Mouse (Mus musculus) lung, adult 18-20 months (tissue): ENCODE data around the gene Capn2.
A peak's percentile ranks its signal among the peaks of the same experiment; 100 is the strongest.

Experiments
- DNase-seq, 2 experiments: peaks; one replicate each; pipeline ENCODE4 v3.0.0; 2022; ENCODE audit warnings: mixed read lengths in 2 of 2

The Capn2 gene

DNA sequence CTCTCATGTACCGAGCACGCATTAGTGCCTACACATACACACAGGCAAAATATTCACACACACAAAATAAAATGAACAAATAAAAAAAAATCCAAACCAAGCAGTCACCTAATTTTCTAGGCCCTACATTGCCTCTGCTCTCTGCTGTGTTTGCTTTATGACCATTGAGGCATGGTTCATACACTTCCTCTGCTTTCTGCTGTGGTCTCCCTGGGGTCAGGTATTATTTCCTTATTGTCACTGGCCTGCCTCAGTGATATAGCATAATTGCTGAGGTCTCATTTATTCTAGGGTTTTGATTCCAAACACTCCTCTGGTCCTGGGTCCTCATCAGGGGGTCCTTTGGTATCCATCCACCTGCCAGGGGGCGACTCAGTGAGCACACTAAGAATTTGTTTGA, 8.2 kb upstream of the Capn2 start:
- DNase-seq = peak in 1 of 2 experiments; percentile 1

DNA sequence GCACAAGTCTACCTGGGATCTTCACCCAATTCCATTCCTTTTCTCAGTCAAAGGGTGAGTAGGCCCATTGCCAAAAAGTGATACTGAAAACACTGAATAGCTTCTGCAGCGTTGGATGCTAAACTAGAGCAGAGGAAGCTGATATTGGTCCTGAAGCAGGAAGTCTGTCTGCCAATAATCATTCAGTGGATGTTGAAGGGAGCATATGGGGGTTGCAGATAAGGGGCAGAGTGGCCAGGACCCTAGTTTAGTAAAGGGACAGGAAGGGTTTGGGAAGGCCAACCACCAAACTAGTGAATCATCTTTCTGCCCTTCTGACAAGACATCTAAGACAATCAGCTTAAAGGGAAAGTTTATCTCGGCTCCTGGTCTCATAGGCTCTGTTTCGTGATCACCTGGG, 6.3 kb upstream of the Capn2 start:
- no peak for DNase-seq

DNA sequence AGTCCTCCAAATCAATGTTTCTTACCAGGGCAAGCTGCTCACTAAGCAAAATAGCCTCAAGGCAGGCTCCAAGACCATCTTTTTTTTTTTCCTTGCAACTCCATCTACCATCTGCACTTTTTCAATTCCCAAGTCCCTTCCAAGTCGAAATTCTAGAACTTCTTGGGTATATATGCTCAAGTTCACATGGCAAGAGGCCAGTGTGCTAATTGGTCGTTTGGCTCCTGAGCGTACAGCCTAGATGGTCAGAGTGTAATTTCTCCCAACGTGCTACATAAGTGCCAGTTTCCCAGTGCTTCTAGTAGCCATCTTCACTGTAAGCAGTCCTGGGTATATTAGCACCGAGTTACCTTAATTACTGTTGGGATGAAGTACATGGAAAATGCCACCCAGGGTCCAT, 5.6 kb upstream of the Capn2 start:
- DNase-seq = no peak

DNA sequence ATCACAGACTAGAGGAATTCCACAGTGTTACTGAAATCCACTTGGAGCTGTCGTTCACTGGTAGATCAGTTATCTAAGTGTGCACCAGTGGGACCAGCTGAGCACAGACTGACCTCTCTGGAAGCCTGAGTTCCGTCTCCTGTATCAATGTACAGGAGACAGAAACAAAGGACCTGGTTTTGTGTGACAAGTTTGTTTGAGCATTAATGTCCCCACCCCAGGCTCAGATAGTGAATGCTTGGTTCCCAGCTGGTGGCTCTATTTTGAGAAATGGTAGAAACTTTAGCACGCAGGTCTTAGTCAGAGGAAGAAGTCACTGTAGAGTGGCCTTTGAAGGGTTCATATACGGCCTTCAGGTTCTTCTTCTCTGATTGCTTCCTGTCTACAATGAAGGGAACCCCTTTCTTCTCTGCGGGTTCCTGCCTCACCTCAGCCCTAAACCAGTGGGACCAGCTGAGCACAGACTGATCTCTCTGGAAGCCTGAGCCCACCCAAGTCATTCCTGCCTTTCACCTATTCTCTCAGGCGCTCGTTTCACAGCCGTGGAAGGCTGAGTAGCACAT, 3.6 kb upstream of the Capn2 start:
- no peak for DNase-seq

DNA sequence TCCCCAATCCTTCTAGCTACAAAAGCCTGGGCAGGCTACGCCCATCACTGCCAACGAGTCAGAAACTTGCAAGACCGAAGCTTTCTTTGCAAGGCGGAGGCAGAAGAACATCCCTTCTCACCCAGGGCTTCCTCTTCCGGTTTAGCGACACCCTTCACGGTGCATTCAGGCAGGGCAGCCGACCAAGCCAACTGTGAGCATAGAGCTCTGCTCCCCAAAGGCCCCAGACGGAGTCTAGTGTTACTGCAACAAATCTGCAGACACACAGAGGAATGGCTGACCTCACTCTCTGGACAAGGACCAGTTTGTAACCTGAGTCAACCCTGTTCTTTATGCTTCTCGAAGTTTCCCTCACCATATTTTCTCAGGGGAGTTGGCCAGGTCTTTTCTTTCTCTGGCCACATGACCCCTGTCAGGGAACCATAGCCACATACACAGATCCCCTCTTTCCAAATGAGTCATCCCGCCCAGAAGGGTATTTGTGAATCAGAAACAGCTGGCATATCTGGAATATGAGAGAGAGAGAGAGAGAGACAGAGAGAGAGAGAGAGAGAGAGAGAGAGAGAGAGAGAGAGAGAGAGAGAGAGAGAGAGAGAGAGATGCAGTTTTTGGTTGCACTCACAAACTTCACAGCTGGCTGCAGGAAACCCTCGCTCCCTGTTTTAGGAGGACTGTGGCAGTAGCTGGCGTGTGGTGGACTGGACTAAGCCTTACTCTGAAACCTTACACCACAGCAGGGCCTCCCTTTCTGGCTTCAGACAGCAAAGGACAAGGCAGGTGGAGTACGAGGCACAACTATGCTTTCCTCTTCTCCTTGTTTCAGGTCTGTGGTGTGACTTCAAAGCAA, 2.9 kb upstream of the Capn2 start:
- peak; percentile 71 to 78 for DNase-seq

GRCm38 (mm10) chr1:182519341-182519740, 1.9 kb upstream of the Capn2 start:
- DNase-seq = no peak

- no peak for DNase-seq
These were observed 1.4 kb upstream of the Capn2 start for GRCm38 (mm10) chr1:182518811-182519210.

DNA sequence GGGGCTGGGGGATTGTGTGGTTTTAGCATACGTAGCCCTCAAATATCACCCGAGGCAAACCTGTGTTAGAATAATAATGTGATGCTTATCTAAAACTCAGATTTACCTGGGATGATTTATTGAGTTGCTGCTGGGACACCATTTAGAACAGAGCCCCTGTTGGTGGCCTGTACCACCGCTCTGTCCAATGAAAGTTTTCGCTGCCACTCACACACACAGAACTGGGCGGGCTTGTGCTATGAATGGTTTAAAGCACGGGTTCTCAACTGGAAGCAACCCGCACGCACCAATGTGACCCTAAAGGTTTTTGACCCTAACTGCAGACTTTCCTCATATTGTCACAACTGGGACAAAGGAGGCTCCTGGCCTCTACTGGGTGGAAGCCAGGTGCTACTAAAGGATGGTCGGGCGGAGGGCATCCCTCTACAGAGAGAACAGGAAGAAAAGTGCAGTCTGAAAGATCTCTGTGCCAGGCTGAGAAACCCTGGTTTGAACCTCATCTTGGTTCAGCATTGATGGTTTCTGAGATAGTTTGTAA, 804 bp upstream of the Capn2 start:
- no peak for DNase-seq

GRCm38 (mm10) chr1:182517677-182518011, 236 bp upstream of the Capn2 start:
- DNase-seq = no peak

GRCm38 (mm10) chr1:182514803-182515590, 2.4 kb downstream of the Capn2 start:
- DNase-seq = no peak

- DNase-seq = no peak
These were observed 3.7 kb downstream of the Capn2 start for GRCm38 (mm10) chr1:182513714-182514113.

DNA sequence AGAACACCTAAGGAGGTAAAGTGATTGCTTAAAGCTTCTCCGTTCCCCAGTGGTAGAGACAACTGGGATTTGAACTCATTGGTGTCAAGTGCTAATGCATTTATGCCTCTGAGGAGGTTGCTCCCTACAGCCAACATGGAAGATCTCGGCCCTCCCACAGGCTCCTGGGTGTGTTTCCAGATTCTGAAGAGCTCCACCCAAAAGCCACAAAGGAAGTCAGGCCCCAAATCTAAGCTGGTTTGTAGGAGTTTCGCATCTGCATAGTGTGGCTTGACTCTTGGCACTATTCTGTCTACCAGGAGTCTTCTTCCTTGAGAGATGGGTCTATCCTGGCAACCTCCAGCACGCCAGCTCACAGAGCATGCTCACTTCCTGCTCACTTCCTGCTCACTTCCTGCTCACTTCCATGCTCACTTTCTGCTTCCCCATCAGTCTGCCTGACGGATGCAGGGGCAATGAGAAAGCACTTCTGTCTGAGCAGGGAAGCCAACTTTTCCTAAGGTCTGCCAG, 4.5 kb downstream of the Capn2 start:
- DNase-seq = no peak

GRCm38 (mm10) chr1:182511778-182512177, 5.6 kb downstream of the Capn2 start:
- DNase-seq = no peak

GRCm38 (mm10) chr1:182511073-182511472, 6.3 kb downstream of the Capn2 start:
- DNase-seq = no peak

- peak; percentile 81 to 85 for DNase-seq
These were observed 8.2 kb downstream of the Capn2 start for GRCm38 (mm10) chr1:182509110-182509797.

- peak; percentile 83 to 89 for DNase-seq
These were observed 11.0 kb downstream of the Capn2 start for GRCm38 (mm10) chr1:182506229-182506986.

GRCm38 (mm10) chr1:182505291-182505690, 12.1 kb downstream of the Capn2 start:
- DNase-seq = no peak

DNA sequence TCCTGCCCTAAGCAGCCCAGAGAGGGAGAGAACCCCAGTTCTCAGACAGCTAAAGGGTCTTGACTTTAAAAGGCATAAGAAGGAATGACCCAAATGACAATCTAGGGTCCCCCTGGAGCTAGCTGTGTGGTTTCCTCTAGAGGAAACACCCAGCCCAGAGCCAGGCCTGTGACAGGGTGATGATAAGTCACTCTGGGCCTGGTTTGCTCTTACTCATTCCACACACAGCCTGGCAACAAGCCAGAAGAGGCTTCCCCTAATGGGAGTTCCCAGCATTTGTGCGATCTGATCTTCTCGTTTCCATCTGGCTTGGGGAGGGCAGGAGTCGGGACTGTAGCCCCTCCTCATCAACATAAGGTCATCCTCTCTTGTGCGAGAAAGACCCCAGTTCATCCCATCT, 13.2 kb downstream of the Capn2 start:
- peak; percentile 81 to 87 for DNase-seq

DNA sequence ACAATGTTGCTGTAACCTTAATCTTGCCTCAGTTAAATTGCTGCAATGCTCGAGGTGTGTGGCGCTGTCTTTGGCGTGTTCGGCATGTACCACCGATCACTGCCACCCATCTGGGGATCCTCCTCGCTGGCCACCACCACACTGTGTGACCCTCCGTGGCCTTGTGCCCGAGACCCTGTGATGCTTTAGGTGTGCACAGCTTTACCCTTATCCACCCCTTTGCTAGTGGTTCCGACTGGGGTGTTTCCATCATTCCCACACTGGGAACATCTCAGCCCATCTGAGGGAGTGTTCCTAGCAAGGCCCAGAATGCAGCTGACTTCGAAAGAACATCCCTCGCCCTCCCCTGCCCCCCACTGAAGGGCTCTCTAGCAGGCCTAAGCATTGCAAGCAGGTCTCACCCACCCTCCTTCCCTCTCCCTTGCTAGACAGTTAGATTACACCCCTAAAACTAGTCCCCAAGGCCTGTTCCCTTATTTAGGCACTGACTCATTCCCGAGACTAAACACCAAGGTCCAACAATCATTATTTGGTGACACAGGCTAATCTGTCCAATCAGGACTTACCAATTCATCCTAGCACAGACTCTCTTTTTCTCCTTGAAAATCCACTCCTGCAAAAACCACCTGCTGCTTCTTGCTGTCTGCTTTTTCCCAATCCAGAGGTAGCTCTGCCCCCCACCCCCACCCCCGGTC, 14.1 kb downstream of the Capn2 start:
- DNase-seq = no peak

DNA sequence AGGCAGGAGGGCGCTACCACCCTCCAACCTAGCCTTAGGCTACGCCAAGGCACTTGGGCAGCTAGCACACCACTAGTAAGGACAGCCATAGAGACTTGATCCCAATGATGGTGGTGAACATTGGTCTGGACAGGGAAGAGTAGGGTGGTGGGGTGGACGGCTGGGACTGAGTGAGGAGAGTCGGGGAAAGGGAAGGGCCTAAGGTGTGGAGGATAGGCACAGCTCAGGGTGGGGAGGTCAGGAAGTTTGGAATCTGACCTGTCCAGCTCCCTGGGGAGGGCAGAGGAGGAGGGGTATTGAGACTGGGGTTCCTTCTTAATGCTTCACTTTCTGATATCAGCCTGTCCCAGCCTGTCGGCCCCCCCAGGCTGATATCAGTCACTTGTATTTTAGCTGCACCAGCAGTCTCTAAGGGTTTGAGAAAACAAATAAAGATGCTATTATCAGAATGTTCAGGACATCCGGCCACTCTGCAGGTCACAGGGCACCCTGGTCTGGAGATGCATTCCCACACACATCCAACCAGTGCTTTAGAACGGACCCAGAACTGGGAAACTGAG, 14.8 kb downstream of the Capn2 start:
- no peak for DNase-seq

GRCm38 (mm10) chr1:182501815-182502405, 15.5 kb downstream of the Capn2 start:
- DNase-seq = no peak
